Mouse (Mus musculus) liver, adult 2 months (tissue): ENCODE measurements around the gene Smtn. TPM values are rescaled to one million over a fixed set of nuclear protein-coding genes. Genes with fewer than 3 reads are reported as not detected.

Experiments used
- DNase-seq: peaks from one replicate; pipeline ENCODE4 v3.0.0-alpha.2; 2011; ENCODE audit warnings: low read depth, low spot score; ENCODE audit errors: extremely low read depth
- H3K27ac ChIP-seq: fragments of 200-500 bp; replicated peaks from 2 replicates; pipeline ENCODE4 v1.5.1; 2012; ENCODE audit warnings: low read depth, mild to moderate bottlenecking, control low read depth, inconsistent platforms, low read length; ENCODE audit not compliant: insufficient read depth
- H3K27me3 ChIP-seq: fragments of 200-500 bp; 2 replicates; pipeline ENCODE4 v1.6.1; 2012; ENCODE audit warnings: mild to moderate bottlenecking, moderate library complexity, low read length, inconsistent platforms; ENCODE audit not compliant: control insufficient read depth, insufficient read depth
- H3K36me3 ChIP-seq: fragments of 200-500 bp; 2 replicates; pipeline ENCODE4 v1.6.1; 2012; ENCODE audit warnings: low read length, inconsistent platforms; ENCODE audit not compliant: control insufficient read depth, insufficient read depth
- H3K4me1 ChIP-seq: fragments of 200-500 bp; 2 replicates; pipeline ENCODE4 v1.6.1; 2011; ENCODE audit warnings: low read length; ENCODE audit not compliant: control insufficient read depth, insufficient read depth
- H3K4me3 ChIP-seq: fragments of 200-500 bp; 2 replicates; pipeline ENCODE4 v1.5.1; 2011; ENCODE audit warnings: low read depth, mild to moderate bottlenecking, control low read depth, low read length, moderate library complexity; ENCODE audit not compliant: insufficient read depth
- H3K79me2 ChIP-seq: fragments of 200-500 bp; 2 replicates; pipeline ENCODE4 v1.6.1; 2012; ENCODE audit warnings: inconsistent platforms, mild to moderate bottlenecking, low read length, moderate library complexity; ENCODE audit not compliant: control insufficient read depth, insufficient read depth
- H3K9ac ChIP-seq: fragments of 200-500 bp; 2 replicates; pipeline ENCODE4 v1.6.1; 2012; ENCODE audit warnings: low read depth, mild to moderate bottlenecking, control low read depth, inconsistent platforms, low read length
- CTCF ChIP-seq: fragments of 200-500 bp; IDR thresholded peaks from 2 replicates; pipeline ENCODE4 v1.5.1; 2011; ENCODE audit warnings: low read depth, low read length, control low read depth
- POLR2A ChIP-seq: fragments of 200-500 bp; IDR thresholded peaks from 2 replicates; pipeline ENCODE4 v1.6.1; 2011; ENCODE audit warnings: low read length, control low read depth; ENCODE audit not compliant: insufficient read depth; ENCODE audit errors: extremely low read depth
- WGBS: fragments of 180-500 bp; shearing (Covaris S2); methylation state at CpG from one replicate; pipeline ENCODE4 v1.1.7; 2018; 5-methylcytosine and 5-hydroxymethylcytosine counted together
- polyA plus RNA-seq: library from polyadenylated mRNA; depleted of rRNA; stranded (reverse); fragments of >200 nt; gene quantifications from 2 replicates; pipeline ENCODE4 v1.2.3, GENCODE M21; 2012
- total RNA-seq: library from RNA; depleted of rRNA; stranded (reverse); fragments of >200 nt; gene quantifications from 2 replicates; pipeline ENCODE4 v1.2.3, GENCODE M21; 2014

The Smtn gene
- total and polyA plus RNA-seq, 2 experiments = 2.2 to 2.9 TPM

- peaks cover 6% of the 10 kb centered on the region; the same call in 1 of the 2 replicates for H3K27me3 ChIP-seq
Measured at GRCm38 (mm10) chr11:3519756-3520398, 20.5 kb downstream of the Smtn start.

DNA sequence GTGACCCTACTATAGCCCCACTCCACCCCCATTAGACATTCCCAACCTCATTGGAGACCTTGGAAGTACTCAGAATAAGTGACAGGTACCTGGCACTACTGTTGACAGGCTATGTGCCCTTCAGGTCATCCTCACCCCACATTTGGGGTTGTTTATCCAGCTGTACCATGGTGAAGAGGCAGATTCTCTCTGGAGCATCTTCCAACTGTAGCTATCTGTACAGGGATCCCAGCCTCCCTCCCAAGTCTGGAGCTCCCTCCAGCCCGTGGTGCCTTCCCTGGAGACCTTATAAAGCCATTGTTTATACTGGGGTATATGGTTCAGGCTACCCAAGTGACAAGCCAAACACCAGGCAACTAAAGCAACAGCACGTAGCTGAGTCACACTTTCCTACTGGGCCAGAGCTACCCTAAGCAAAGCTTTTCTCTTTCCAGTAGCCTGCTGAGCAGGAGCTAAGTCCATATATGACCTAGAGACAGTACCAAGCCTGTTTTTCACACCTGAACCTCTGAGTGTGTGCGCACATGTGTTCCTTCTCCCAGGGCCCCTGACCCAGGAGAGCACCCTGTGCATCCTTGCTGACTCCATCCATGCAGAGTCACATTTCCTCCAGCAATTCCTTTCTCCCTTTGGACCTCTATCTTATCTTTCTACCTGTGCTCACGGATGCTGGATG, 21.2 kb downstream of the Smtn start:
- no peak overlapping the region for H3K9ac ChIP-seq
- no peak for DNase-seq
- H3K4me1 ChIP-seq = peaks cover 2% of the 10 kb centered on the region; the same call in 1 of the 2 replicates
- H3K27me3 ChIP-seq = peaks cover 7% of the 10 kb centered on the region; the same call in 1 of the 2 replicates
- no peak overlapping the region for H3K4me3 ChIP-seq
- 78% methylated on average over 4 of the region's 4 CpGs for WGBS
- H3K27ac ChIP-seq = no peak overlapping the region
- H3K79me2 ChIP-seq = no peaks in the 10 kb centered on the region
- no peak for TF ChIP-seq CTCF
- peaks cover 1% of the 10 kb centered on the region; the same call in 1 of the 2 replicates for H3K36me3 ChIP-seq

More at GRCm38 (mm10) chr11:3519756-3520398, 20.5 kb downstream of the Smtn start:
- Histone ChIP-seq H3K4me3 (no peak overlapping the region), H3K79me2 (no peaks in the 10 kb centered on the region), H3K27ac (no peak overlapping the region), H3K9ac (no peak overlapping the region), H3K36me3 (peaks cover 1% of the 10 kb centered on the region; the same call in 1 of the 2 replicates), H3K4me1 (no peaks in the 10 kb centered on the region; the same call in 1 of the 2 replicates)
- no peak for DNase-seq
- TF ChIP-seq CTCF (no peak), POLR2A (no peak)
- WGBS = 80% methylated on average over 11 of the region's 11 CpGs

DNA sequence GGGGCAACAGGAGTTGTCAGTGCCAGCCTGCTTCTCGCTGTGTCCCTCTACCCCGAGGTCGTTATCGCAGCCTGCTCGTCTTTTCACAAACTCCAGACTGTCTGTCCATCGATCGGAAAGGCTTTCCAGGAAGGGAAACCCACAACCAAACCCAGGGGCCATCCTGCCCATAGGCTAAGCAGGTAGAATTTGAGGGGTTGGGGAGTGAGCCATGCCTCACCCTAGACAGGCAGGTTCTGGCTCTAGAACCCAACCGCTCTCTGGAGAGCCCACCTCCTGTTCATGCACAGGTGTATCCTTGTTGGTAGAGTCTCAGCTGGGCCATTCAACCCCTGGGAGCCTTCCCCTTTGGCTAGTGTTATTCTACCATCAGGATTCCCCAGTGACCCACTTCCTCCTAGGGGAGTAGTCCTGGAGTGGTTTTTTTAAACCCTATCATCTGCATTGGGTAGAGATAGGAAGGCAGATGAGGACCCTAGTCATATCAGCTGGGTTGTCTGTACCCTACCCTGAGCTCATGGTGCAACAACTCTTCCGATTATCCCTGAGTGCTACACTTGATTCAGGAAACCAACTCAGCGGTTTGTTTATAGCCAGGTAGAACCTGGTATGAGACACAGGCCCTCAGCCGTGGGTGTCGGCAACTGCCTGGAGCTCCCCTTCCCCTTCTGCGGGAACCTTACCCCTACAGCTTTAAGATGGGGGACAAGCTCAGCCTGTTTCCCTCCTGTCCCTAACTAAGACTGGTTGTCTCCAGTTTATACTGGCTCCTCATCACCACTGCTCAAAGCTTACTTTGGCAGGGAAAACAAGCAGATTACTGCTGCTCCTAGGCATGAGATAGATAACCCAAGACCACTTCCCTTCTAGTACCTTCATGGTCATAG, 22.3 kb downstream of the Smtn start:
- Histone ChIP-seq H3K27me3 (peaks cover 7% of the 10 kb centered on the region; the same call in 1 of the 2 replicates), H3K4me3 (no peak overlapping the region), H3K9ac (no peak overlapping the region), H3K79me2 (no peaks in the 10 kb centered on the region), H3K27ac (no peak overlapping the region), H3K36me3 (peaks cover 1% of the 10 kb centered on the region; the same call in 1 of the 2 replicates), H3K4me1 (peaks cover 2% of the 10 kb centered on the region; the same call in 1 of the 2 replicates)
- WGBS = 55% methylated on average over 13 of the region's 13 CpGs
- TF ChIP-seq CTCF = no peak
- TF ChIP-seq POLR2A = no peak
- DNase-seq = no peak

- H3K27me3 ChIP-seq = peaks cover 7% of the 10 kb centered on the region; the same call in 1 of the 2 replicates
- H3K4me3 ChIP-seq = no peak overlapping the region
- peaks cover 2% of the 10 kb centered on the region; the same call in 1 of the 2 replicates for H3K4me1 ChIP-seq
- no peak for TF ChIP-seq CTCF
- no peak for TF ChIP-seq POLR2A
- WGBS = 5% methylated on average over 50 of the region's 50 CpGs
- no peak for DNase-seq
- H3K27ac ChIP-seq = no peak overlapping the region
- H3K79me2 ChIP-seq = no peaks in the 10 kb centered on the region
- H3K9ac ChIP-seq = peak overlapping the region; percentile 22; the same call in 1 of the 2 replicates
- H3K36me3 ChIP-seq = peaks cover 1% of the 10 kb centered on the region; the same call in 1 of the 2 replicates
Measured at GRCm38 (mm10) chr11:3516859-3517845, 23.3 kb downstream of the Smtn start.

- DNase-seq = no peak
- WGBS = 88% methylated on average over 5 of the region's 5 CpGs
- Histone ChIP-seq H3K27me3 (peaks cover 7% of the 10 kb centered on the region; the same call in 1 of the 2 replicates), H3K27ac (no peak overlapping the region), H3K4me3 (no peak overlapping the region), H3K9ac (no peak overlapping the region), H3K79me2 (no peaks in the 10 kb centered on the region), H3K36me3 (peaks cover 1% of the 10 kb centered on the region; the same call in 1 of the 2 replicates), H3K4me1 (peaks cover 2% of the 10 kb centered on the region; the same call in 1 of the 2 replicates)
- TF ChIP-seq POLR2A (no peak), CTCF (no peak)
Measured at GRCm38 (mm10) chr11:3516121-3516520, 24.3 kb downstream of the Smtn start.
